Mouse (Mus musculus) neural tube, embryonic 11.5 days (tissue): ENCODE measurements around the gene Frem2. TPM values are rescaled to one million over a fixed set of nuclear protein-coding genes. Genes with fewer than 3 reads are reported as not detected.

ENCODE experiments used
- ATAC-seq: fragments of 200-750 bp; cut with Nextera tagmentation; 2 replicates; pipeline ENCODE4 v1.8.0; 2017; ENCODE audit warnings: moderate number of reproducible peaks, mild to moderate bottlenecking, moderate TSS enrichment, moderate library complexity; ENCODE audit not compliant: insufficient read depth, low FRiP score, low TSS enrichment
- DNase-seq: peaks from one replicate; pipeline ENCODE4 v3.0.0-alpha.2; 2015; ENCODE audit warnings: low spot score
- H3K27ac ChIP-seq: fragments of 300-500 bp; sonication (generic); 2 replicates; pipeline ENCODE4 v1.5.1; 2014; ENCODE audit warnings: low read depth, mild to moderate bottlenecking, low read length
- H3K27me3 ChIP-seq: fragments of 300-500 bp; sonication (generic); 2 replicates; pipeline ENCODE4 v1.6.1; 2014; ENCODE audit warnings: mild to moderate bottlenecking, low read length, mixed read lengths; ENCODE audit not compliant: control insufficient read depth, insufficient read depth
- H3K36me3 ChIP-seq: fragments of 300-500 bp; sonication (generic); 2 replicates; pipeline ENCODE4 v1.6.1; 2014; ENCODE audit warnings: mild to moderate bottlenecking, low read length, moderate library complexity, mixed read lengths; ENCODE audit not compliant: control insufficient read depth, insufficient read depth
- H3K4me1 ChIP-seq: fragments of 300-500 bp; sonication (generic); 2 replicates; pipeline ENCODE4 v1.6.1; 2014; ENCODE audit warnings: low read length, mixed read lengths; ENCODE audit not compliant: control insufficient read depth, insufficient read depth
- H3K4me2 ChIP-seq: fragments of 300-500 bp; sonication (generic); 2 replicates; pipeline ENCODE4 v1.6.1; 2014; ENCODE audit warnings: low read depth, mild to moderate bottlenecking, moderate library complexity
- H3K4me3 ChIP-seq: fragments of 300-500 bp; sonication (generic); 2 replicates; pipeline ENCODE4 v1.5.1; 2014; ENCODE audit warnings: low read depth, low read length
- H3K9ac ChIP-seq: fragments of 300-500 bp; sonication (generic); 2 replicates; pipeline ENCODE4 v1.6.1; 2014; ENCODE audit warnings: mild to moderate bottlenecking, low read length
- H3K9me3 ChIP-seq: fragments of 300-500 bp; sonication (generic); 2 replicates; pipeline ENCODE4 v1.6.1; 2016; ENCODE audit warnings: low read length; ENCODE audit not compliant: control insufficient read depth
- WGBS: fragments of 180-500 bp; shearing (Covaris S2); extraction: QIAGEN DNeasy Blood & Tissue Kit; methylation state at CpG from one replicate; pipeline ENCODE4 v1.1.7; 2014; 5-methylcytosine and 5-hydroxymethylcytosine counted together
- polyA plus RNA-seq: library from polyadenylated mRNA; unstranded; fragments of >200 nt; fragmentation: Nextera tagmentation; extraction: Ambion mirVana; gene quantifications from 2 replicates; pipeline ENCODE4 v1.2.1, GENCODE M21; 2014

Gene Frem2
- polyA plus RNA-seq, 1 experiment from 2014 or later, result 3.5 TPM

DNA sequence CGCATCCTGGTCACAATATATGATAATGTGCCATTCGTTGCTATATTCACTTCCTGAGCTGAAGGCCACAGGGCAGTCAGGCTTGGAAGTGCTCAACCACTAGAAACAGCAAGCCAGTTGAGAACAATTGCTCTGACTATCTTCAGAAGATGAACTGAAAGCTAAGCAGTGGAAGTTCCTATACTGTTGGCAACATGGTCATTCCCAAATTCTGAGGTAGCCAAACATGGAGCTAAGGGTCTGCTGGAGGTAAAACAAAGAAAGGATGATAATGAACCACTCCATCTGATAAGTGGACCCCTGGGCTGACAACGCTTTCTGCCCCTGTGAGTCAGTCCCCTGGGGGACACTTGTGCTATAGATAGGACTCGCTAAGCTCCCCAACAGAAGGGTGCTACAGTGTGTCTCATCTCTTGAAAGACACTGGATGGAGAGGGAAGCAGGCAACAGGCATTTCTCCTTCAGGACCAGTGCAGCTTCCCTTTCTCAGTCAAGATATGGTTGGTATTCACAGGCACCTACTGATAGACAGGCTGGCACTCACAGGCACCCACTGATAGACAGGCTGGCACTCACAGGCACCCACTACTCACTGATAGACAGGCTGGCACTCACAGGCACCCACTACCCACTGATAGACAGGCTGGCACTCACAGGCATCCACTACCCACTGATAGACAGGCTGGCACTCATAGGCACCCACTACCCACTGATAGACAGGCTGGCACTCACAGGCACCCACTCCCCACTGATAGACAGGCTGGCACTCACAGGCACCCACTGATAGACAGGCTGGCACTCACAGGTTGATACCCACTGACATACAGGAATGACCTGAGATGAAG lies 142.7 kb downstream of the Frem2 start:
- Histone ChIP-seq H3K4me3 (no peak overlapping the region), H3K4me1 (no peaks in the 10 kb centered on the region), H3K9ac (no peak overlapping the region), H3K27me3 (no peaks in the 10 kb centered on the region), H3K27ac (no peak overlapping the region), H3K9me3 (no peaks in the 10 kb centered on the region), H3K36me3 (no peaks in the 10 kb centered on the region), H3K4me2 (no peak overlapping the region)
- 86% methylated on average over 4 of the region's 4 CpGs for WGBS
- no peak for ATAC-seq
- no peak for DNase-seq

DNA sequence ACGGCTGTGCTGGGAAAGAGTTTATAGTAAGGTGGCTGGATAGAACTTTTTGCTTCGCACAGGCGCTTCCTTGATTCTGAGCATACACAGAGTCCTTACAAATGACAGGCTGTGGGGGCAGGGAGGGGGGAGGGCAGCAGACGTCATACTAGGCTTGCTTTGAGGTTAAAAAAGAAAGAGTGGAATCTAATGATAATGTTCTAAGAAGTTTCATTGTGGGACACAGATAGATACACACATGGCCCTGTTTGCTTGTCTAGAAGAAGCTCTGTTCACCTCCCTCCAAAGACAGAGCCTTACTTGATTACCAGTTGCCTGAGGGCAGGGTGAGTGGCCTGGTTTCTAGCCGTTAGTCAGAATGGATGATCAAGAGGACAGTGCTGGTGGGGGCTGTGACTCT lies 144.1 kb downstream of the Frem2 start:
- no peaks in the 10 kb centered on the region for H3K4me1 ChIP-seq
- ATAC-seq (no peak), DNase-seq (no peak)
- no peak overlapping the region for H3K4me3 ChIP-seq
- no peak overlapping the region for H3K4me2 ChIP-seq
- no peak overlapping the region for H3K9ac ChIP-seq
- 72% methylated on average over 5 of the region's 5 CpGs for WGBS
- no peaks in the 10 kb centered on the region for H3K36me3 ChIP-seq
- no peak overlapping the region for H3K27ac ChIP-seq
- no peaks in the 10 kb centered on the region for H3K27me3 ChIP-seq
- no peaks in the 10 kb centered on the region for H3K9me3 ChIP-seq

DNA sequence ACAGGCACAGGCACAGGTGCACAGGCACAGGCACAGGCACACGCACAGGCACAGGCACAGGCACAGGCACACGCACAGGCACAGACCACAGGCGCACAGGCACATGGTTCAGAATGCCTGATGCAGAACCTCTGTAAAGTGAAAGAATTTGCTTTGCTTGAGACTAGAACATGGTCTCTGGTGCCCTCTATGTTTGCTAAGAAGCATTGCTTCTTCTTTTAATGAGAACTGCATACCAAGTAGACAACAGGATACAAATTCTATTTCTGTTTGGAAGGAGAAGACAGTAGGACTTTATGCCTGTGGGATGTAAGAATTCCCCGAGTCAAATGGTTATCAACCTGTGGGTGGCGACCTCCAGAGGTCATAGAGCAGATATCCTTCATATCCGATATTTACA lies 154.7 kb downstream of the Frem2 start:
- H3K27me3 ChIP-seq, result no peaks in the 10 kb centered on the region
- ATAC-seq, result no peak
- H3K9ac ChIP-seq, result no peak overlapping the region
- no peak overlapping the region for H3K4me2 ChIP-seq
- H3K9me3 ChIP-seq, result no peaks in the 10 kb centered on the region
- no peak overlapping the region for H3K27ac ChIP-seq
- WGBS, result 79% methylated on average over 6 of the region's 6 CpGs
- no peak for DNase-seq
- no peak overlapping the region for H3K4me3 ChIP-seq
- H3K36me3 ChIP-seq, result no peaks in the 10 kb centered on the region
- H3K4me1 ChIP-seq, result no peaks in the 10 kb centered on the region

DNA sequence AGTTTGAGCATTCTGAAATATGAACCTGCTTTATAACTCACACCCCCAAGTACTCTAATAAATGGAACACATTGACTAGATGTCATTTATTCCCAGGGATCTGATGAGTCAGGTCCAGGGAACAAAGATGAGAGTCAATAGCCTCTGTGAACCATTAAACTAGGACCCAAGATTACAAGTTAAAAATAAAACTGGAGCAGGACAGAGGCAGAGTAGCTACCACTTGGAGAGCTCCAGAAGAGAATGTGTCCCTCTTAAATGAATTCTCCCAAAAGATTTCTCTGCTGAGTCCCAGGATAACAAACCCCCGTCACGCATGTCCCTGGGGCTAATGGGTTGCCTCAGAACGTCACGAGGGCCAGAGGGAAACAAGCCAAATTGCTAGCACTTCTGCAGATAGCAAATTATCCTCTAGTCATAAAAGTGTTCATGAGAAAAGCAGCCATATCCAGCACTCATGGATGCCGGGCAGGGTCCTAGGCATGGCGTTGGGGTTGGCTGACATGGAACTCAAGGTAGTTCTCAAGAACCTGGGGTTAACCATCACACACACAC lies 158.7 kb downstream of the Frem2 start:
- Histone ChIP-seq H3K36me3 (no peaks in the 10 kb centered on the region), H3K9me3 (no peaks in the 10 kb centered on the region), H3K4me3 (no peak overlapping the region), H3K9ac (no peak overlapping the region), H3K27me3 (no peaks in the 10 kb centered on the region), H3K4me1 (no peaks in the 10 kb centered on the region), H3K27ac (no peak overlapping the region), H3K4me2 (no peak overlapping the region)
- DNase-seq (no peak), ATAC-seq (no peak)
- whole genome bisulfite sequencing, result 77% methylated on average over 6 of the region's 6 CpGs

DNA sequence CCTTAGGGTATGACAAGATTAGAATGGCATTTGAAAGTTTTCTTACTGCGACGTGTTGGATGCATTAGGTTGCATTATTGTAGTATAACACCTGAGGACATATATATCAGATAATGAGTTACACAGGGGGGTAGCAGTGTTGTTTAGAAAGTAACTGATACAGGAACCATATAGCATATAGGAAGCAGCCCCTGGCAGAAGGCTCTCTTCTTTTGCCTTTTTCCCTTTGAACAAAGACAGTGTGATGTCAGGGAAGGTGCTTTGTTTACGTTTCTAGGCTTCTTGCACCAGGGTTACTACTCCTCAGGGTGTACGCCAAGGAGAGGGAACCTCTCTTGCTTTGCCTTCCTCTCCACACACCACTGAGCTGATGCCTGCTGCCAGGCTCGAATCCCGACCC lies 168.8 kb downstream of the Frem2 start, which contains the start of gene Stoml3:
Gene Stoml3, plus strand, starts transcription at position 301 of the 400 bp plus-strand sequence.
- no peak within 1 kb of the TSS for H3K27ac ChIP-seq
- DNase-seq, result no peak
- H3K4me2 ChIP-seq, result no peak within 1 kb of the TSS

DNA sequence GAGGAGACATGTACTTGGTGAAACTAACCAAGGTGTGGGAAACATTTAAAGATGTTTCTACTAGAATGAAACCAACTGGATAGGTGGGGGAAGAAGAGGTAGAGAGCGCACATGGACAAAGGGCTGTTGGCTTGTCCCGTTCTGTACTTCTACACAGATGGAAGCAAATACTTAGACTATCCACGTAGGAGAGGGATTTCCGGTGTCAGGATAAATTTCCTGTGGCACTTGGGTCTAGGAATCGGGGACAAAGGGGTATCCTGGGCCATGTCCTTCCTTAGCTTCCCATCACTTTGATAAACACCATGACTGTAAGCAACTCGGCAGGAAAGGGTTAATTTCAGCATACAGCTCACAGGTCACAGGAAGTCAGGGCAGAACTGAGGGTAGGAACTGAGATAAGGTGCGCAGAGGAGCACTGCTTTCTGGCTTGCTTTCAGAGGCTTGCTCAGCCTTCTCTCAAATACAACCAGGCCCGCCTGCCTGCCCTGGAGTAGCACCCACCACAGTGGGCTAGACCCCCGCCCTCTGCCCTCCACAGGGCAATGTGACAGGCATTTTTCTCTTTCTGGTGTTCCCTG lies 170.1 kb downstream of the Frem2 start:
- Histone ChIP-seq H3K27me3 (no peaks in the 10 kb centered on the region), H3K36me3 (no peaks in the 10 kb centered on the region), H3K4me2 (no peak overlapping the region), H3K9ac (no peak overlapping the region), H3K4me1 (no peaks in the 10 kb centered on the region), H3K4me3 (no peak overlapping the region), H3K27ac (no peak overlapping the region), H3K9me3 (no peaks in the 10 kb centered on the region)
- ATAC-seq, result no peak
- DNase-seq, result no peak
- WGBS, result 80% methylated on average over 9 of the region's 9 CpGs

More for the DNA sequence above, 168.8 kb downstream of the Frem2 start, which contains the start of gene Stoml3:
- ATAC-seq, result no peak
- WGBS, result 84% methylated on average over 6 of the region's 6 CpGs
- no peaks in the 10 kb centered on the region for H3K9me3 ChIP-seq
- no peak within 1 kb of the TSS for H3K4me3 ChIP-seq
- H3K9ac ChIP-seq, result no peak within 1 kb of the TSS
- no peaks in the 10 kb centered on the region for H3K27me3 ChIP-seq
- no peaks in the 10 kb centered on the region for H3K4me1 ChIP-seq
- no peaks in the 10 kb centered on the region for H3K36me3 ChIP-seq

DNA sequence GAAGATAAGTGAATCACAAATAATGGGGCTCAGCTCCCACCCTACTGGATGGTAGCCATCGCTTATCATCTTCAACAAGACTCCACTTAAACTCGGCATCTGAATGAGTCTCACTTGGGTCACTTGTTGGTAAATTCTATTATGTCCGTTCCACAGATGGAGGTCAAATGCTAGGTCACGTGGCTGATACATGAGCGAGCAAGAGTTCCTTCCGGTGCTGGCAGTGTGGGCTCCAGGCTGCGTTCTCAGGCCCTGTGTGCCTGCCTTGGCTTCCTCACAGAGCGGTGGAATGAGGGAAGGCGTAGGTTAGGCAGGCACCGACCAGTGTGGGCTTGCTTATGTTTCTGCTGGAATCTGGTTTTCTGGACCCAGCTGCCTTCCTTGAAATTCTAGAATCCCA lies 170.6 kb downstream of the Frem2 start:
- H3K9me3 ChIP-seq, result no peaks in the 10 kb centered on the region
- 84% methylated on average over 10 of the region's 10 CpGs for WGBS
- H3K4me1 ChIP-seq, result no peaks in the 10 kb centered on the region
- no peak overlapping the region for H3K9ac ChIP-seq
- no peak overlapping the region for H3K27ac ChIP-seq
- H3K36me3 ChIP-seq, result no peaks in the 10 kb centered on the region
- H3K27me3 ChIP-seq, result no peaks in the 10 kb centered on the region
- DNase-seq (no peak), ATAC-seq (no peak)
- H3K4me3 ChIP-seq, result no peak overlapping the region
- H3K4me2 ChIP-seq, result no peak overlapping the region

DNA sequence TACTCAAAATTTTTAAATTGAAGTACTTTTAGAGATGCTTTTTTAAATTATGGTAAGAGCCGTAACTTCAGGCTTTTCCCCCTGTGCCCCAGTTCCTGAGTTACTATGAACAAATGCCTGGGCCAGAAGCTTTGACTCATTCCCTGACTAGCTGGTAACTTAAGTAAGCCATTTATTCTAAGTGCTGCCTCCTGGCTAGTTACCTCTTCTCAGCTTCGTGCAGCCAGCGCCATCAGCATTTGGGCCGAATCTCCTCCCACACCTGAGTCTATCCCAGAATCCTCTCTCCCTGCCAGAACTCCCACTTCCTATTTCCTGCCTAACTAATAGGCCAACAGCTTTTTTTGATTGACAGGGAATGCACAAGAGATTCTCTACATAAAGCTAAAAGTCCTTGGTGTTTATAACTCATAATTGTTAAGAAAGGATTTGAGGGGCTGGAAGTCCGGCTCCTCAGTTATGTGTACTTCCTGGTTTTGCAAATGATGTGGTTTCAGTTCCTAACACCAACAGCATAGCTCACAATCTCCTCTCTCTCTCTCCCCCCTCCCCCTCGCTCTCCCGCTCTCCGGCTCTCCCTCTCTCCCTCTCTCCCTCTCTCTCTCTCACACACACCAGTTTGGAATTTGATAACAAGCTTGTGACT lies 173.6 kb downstream of the Frem2 start:
- Histone ChIP-seq H3K4me2 (no peak overlapping the region), H3K9ac (no peak overlapping the region), H3K9me3 (no peaks in the 10 kb centered on the region), H3K4me3 (no peak overlapping the region), H3K4me1 (no peaks in the 10 kb centered on the region), H3K27me3 (no peaks in the 10 kb centered on the region), H3K36me3 (peaks cover 5% of the 10 kb centered on the region), H3K27ac (no peak overlapping the region)
- ATAC-seq (no peak), DNase-seq (no peak)
- 84% methylated on average over 8 of the region's 8 CpGs for WGBS
